Mouse (Mus musculus) embryonic facial prominence, embryonic 11.5 days (tissue): Measurements from ENCODE around the gene Sept14. TPM values are rescaled to one million over a fixed set of nuclear protein-coding genes. Genes with fewer than 3 reads are reported as not detected.

Experiments used
- ATAC-seq: fragments of 200-750 bp; cut with Nextera tagmentation; replicated peaks from 2 replicates; pipeline ENCODE4 v1.8.0; 2017; ENCODE audit warnings: low read depth; ENCODE audit not compliant: insufficient number of reproducible peaks, low FRiP score, low TSS enrichment
- DNase-seq: peaks from one replicate; pipeline ENCODE4 v3.0.0-alpha.2; 2015; ENCODE audit warnings: low spot score
- H3K27ac ChIP-seq: fragments of 300-500 bp; sonication (generic); replicated peaks from 2 replicates; pipeline ENCODE4 v1.5.1; 2014; ENCODE audit warnings: mild to moderate bottlenecking, low read depth, low read length, control low read depth
- H3K27me3 ChIP-seq: fragments of 300-500 bp; sonication (generic); 2 replicates; pipeline ENCODE4 v1.6.1; 2014; ENCODE audit warnings: mild to moderate bottlenecking, low read length, moderate library complexity, mixed read lengths; ENCODE audit not compliant: control insufficient read depth, insufficient read depth
- H3K36me3 ChIP-seq: fragments of 300-500 bp; sonication (generic); replicated peaks from 2 replicates; pipeline ENCODE4 v1.6.1; 2014; ENCODE audit warnings: low read depth, mild to moderate bottlenecking, low read length, moderate library complexity, mixed read lengths; ENCODE audit not compliant: control insufficient read depth, insufficient read depth
- H3K4me1 ChIP-seq: fragments of 300-500 bp; sonication (generic); 2 replicates; pipeline ENCODE4 v1.6.1; 2014; ENCODE audit warnings: low read length, mixed read lengths; ENCODE audit not compliant: control insufficient read depth, insufficient read depth
- H3K4me2 ChIP-seq: fragments of 300-500 bp; sonication (generic); 2 replicates; pipeline ENCODE4 v1.6.1; 2014; ENCODE audit warnings: low read depth, mild to moderate bottlenecking, control low read depth, low read length, moderate library complexity
- H3K4me3 ChIP-seq: fragments of 300-500 bp; sonication (generic); 2 replicates; pipeline ENCODE4 v1.5.1; 2014; ENCODE audit warnings: low read depth, low read length, control low read depth
- H3K9ac ChIP-seq: fragments of 300-500 bp; sonication (generic); replicated peaks from 2 replicates; pipeline ENCODE4 v1.6.1; 2014; ENCODE audit warnings: mild to moderate bottlenecking, control low read depth, low read length
- H3K9me3 ChIP-seq: fragments of 300-500 bp; sonication (generic); replicated peaks from 2 replicates; pipeline ENCODE4 v1.6.1; 2016; ENCODE audit warnings: mild to moderate bottlenecking, low read length, inconsistent platforms, mixed read lengths; ENCODE audit not compliant: control insufficient read depth
- WGBS: fragments of 180-500 bp; shearing (Covaris S2); extraction: QIAGEN DNeasy Blood & Tissue Kit; methylation state at CpG from one replicate; pipeline ENCODE4 v1.1.7; 2014; 5-methylcytosine and 5-hydroxymethylcytosine counted together
- polyA plus RNA-seq: library from polyadenylated mRNA; unstranded; fragments of >200 nt; fragmentation: Nextera tagmentation; extraction: Ambion mirVana; gene quantifications from 2 replicates; pipeline ENCODE4 v1.2.1, GENCODE M21; 2014

The Sept14 gene
- polyA plus RNA-seq, 1 experiment from 2014 or later, result not detected

DNA sequence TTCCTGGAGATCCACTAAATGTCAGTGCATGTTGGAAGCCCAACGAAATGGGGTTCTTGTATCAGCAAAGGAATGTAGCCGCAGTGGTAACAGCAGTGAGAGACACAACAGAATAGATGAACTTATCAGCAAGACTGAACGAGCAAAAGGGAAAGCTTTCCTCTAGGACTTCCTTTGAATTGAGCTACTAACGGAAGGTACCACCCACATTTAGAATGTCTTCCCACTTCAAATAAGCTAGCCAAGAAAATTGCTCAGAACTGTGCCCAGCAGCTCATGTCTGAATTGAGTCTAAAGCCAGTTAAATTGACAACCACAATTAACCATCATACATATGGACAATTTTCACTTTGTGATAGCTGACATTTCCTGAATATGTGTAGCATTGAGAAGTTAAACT lies 40.5 kb downstream of the Sept14 start:
- no peak for ATAC-seq
- no peaks in the 10 kb centered on the region for H3K4me1 ChIP-seq
- WGBS, result 93% methylated on average over 4 of the region's 4 CpGs
- H3K4me3 ChIP-seq, result no peak overlapping the region
- H3K36me3 ChIP-seq, result no peaks in the 10 kb centered on the region
- no peak overlapping the region for H3K27ac ChIP-seq
- no peak overlapping the region for H3K9ac ChIP-seq
- H3K4me2 ChIP-seq, result no peak overlapping the region
- DNase-seq, result no peak
- no peaks in the 10 kb centered on the region for H3K27me3 ChIP-seq
- H3K9me3 ChIP-seq, result no peaks in the 10 kb centered on the region

DNA sequence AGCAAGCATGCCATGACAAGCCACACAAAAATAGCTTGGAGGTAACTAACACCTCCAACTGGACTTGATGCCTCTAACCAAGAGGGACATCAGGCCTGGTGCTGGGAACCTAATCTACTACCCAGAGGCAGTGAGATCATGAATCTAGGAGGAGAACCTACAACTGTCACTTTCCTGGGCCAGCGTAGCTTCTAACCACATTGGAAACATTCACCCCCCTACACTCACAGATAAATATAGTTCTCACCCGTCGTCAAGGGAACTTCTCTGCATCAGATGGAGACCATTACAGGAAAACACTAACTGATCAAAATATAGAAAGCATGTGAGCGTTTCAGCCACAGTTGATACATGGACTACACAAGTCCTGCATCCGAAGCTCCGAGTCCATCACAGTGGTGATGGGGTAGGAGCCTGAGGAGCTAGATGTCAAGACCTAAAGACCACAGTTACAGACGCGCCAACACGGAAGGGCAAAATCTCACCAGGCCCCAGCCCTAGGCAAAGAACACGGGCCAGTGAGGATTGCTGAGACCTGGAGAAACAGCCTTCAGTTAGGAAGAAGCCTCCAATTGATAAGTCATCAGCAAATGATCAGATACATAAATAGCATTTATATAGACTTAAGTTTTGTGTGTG lies 41.9 kb downstream of the Sept14 start:
- no peak for ATAC-seq

DNA sequence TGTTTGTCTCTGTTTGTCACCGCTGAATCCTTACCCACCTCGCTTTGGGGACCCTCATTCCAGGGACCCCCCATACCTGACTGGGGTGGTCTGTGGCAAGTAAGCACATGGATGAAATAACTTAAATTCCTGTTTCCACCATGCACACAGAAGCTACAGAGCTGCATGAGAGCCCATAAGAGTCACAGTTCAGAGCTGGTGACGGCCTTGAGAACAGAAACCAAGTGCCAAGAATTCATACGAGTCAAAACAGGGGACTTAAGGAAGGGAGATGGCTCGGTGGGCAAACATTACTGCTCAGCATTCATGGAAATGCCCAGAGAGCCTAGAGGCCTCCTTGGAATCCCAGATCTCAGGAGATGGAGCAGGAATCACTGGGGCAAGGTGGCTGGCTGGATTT lies 44.2 kb downstream of the Sept14 start:
- no peak overlapping the region for H3K9ac ChIP-seq
- H3K27ac ChIP-seq, result no peak overlapping the region
- no peaks in the 10 kb centered on the region for H3K27me3 ChIP-seq
- ATAC-seq (no peak), DNase-seq (no peak)
- no peaks in the 10 kb centered on the region for H3K9me3 ChIP-seq
- H3K36me3 ChIP-seq, result no peaks in the 10 kb centered on the region; the same call in 1 of the 2 replicates
- WGBS, result 95% methylated on average over 5 of the region's 5 CpGs
- no peaks in the 10 kb centered on the region for H3K4me1 ChIP-seq
- H3K4me2 ChIP-seq, result no peak overlapping the region
- H3K4me3 ChIP-seq, result no peak overlapping the region

More for the DNA sequence above, 41.9 kb downstream of the Sept14 start:
- Histone ChIP-seq H3K36me3 (no peaks in the 10 kb centered on the region), H3K9me3 (no peaks in the 10 kb centered on the region), H3K27ac (no peak overlapping the region), H3K4me3 (no peak overlapping the region), H3K9ac (no peak overlapping the region), H3K4me1 (no peaks in the 10 kb centered on the region), H3K27me3 (no peaks in the 10 kb centered on the region), H3K4me2 (no peak overlapping the region)
- DNase-seq, result no peak
- 94% methylated on average over 10 of the region's 10 CpGs for WGBS

DNA sequence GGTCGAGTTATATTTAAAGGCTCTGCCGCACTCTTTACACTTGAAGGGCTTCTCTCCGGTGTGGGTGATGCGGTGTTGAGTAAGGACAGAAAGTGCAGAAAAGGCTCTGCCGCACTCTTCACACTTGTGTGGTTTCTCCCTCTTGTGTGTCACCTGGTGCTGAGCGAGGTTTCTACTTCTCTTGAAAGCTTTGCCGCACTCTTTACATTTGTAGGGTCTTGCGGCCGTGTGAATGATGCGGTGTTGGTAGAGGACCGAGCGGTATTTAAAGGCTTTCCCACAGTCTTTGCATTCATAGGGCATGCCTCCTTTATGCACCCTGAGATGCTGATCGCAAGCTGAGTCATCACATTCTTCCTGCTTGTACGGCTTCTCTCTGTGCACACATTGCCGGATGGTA lies 50.4 kb downstream of the Sept14 start:
- Histone ChIP-seq H3K9ac (no peak overlapping the region), H3K27me3 (no peaks in the 10 kb centered on the region), H3K36me3 (peaks cover 14% of the 10 kb centered on the region), H3K4me1 (no peaks in the 10 kb centered on the region), H3K27ac (no peak overlapping the region), H3K4me2 (no peak overlapping the region), H3K4me3 (no peak overlapping the region), H3K9me3 (no peaks in the 10 kb centered on the region)
- DNase-seq (no peak), ATAC-seq (no peak)
- WGBS, result 95% methylated on average over 15 of the region's 15 CpGs

DNA sequence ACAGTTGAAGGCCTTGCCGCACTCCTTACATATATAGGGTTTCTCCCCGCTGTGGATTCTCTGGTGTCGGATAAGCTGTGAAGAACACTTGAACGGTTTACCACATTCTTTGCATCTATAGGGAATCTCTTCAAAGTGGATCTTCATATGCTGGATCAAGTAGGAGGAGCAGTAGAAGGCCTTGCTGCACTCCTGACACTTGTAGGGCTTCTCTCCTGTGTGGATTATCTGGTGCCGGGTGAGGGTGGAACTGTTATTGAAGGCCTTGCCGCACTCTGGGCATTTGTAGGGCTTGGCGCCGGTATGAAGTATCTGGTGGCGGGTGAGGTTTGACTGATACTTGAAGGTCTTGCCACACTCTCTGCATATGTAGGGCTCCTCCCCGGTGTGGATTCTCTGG lies 51.3 kb downstream of the Sept14 start:
- Histone ChIP-seq H3K27ac (no peak overlapping the region), H3K4me2 (no peak overlapping the region), H3K27me3 (no peaks in the 10 kb centered on the region), H3K36me3 (peaks cover 14% of the 10 kb centered on the region), H3K9ac (no peak overlapping the region), H3K4me1 (no peaks in the 10 kb centered on the region), H3K4me3 (no peak overlapping the region), H3K9me3 (no peaks in the 10 kb centered on the region)
- WGBS, result 95% methylated on average over 10 of the region's 10 CpGs
- DNase-seq (no peak), ATAC-seq (no peak)

DNA sequence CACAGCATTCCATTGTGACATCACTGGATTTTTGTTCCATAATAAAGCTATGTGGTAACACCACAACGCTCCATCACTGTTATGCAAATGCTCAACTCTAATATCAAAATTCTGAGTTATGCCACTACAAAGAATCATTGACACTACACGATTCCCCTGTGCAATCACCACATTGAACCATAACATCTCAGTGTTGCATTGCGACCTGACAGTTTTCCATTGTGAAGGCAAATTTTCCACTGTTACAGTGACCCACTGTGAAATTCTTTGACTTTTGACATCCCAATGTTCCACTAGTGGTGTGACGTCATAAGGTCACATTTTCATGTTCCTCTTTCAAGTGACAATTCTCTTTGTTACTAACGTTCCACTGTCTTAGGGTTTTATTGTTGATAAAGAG lies 57.5 kb downstream of the Sept14 start:
- ATAC-seq (no peak), DNase-seq (no peak)
- H3K27me3 ChIP-seq, result no peaks in the 10 kb centered on the region
- H3K36me3 ChIP-seq, result no peaks in the 10 kb centered on the region
- H3K4me3 ChIP-seq, result no peak overlapping the region
- H3K27ac ChIP-seq, result no peak overlapping the region
- no peak overlapping the region for H3K9ac ChIP-seq
- 93% methylated on average over 5 of the region's 5 CpGs for WGBS
- no peak overlapping the region for H3K4me2 ChIP-seq
- H3K9me3 ChIP-seq, result no peaks in the 10 kb centered on the region
- H3K4me1 ChIP-seq, result no peaks in the 10 kb centered on the region

Other genes with a start within 250 kb of the Sept14 start
- 47.7 and 48.1 TPM in 2 replicates for gene Sfswap, start 207.3 kb downstream of the Sept14 start, polyA plus RNA-seq
- 1.5 TPM in 2 replicates for gene Mmp17, start 124.3 kb downstream of the Sept14 start, polyA plus RNA-seq
- gene Zfp11, start 38.4 kb downstream of the Sept14 start, polyA plus RNA-seq, result 5.5 and 5.6 TPM in 2 replicates
- gene Mrps17, start 7.0 kb upstream of the Sept14 start, polyA plus RNA-seq, result 204 and 216 TPM in 2 replicates
- gene Nipsnap2, start 16.6 kb upstream of the Sept14 start, polyA plus RNA-seq, result 85.1 and 92.1 TPM in 2 replicates
- gene Psph, start 78.9 kb upstream of the Sept14 start, polyA plus RNA-seq, result 34.9 and 36.0 TPM in 2 replicates
- 58.3 and 64.4 TPM in 2 replicates for gene Sumf2, start 138.5 kb upstream of the Sept14 start, polyA plus RNA-seq
- gene Chchd2, start 179.0 kb upstream of the Sept14 start, polyA plus RNA-seq, result 1,023 and 1,076 TPM in 2 replicates
- gene Zbed5, start 187.2 kb upstream of the Sept14 start, polyA plus RNA-seq, result 11.7 and 12.0 TPM in 2 replicates
- 0.13 TPM in 1 of 2 replicates, not detected in the other for gene Phkg1, start 190.0 kb upstream of the Sept14 start, polyA plus RNA-seq
- gene Nupr1l, start 200.0 kb upstream of the Sept14 start, polyA plus RNA-seq, result 4.3 TPM in 2 replicates
- gene Vkorc1l1, start 233.5 kb upstream of the Sept14 start, polyA plus RNA-seq, result 33.4 and 41.3 TPM in 2 replicates